ENCODE assay signal across 8 mouse cellular contexts in the genomic region with DNA sequence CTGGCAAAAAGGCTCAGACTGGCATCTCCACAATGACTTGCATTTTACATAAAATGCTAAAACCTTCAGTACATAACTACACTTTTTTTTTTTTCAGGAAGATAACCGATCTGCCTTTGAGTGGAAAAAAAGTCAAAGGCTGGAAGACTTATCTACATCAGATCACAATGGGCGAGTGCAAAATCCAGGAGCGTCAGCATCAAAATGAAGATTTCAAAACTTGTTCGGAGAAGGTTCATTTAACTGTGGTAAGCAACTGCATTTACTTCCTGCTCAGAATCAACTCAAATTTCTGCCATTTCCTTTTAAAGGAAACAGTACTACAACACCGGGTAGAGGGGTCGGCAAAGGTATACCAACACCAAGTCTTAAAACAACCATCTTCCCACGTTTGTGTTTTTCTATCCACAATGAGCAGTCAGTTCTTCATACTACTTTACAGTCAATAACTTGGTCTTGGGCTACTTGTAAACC. TPM values are rescaled to one million over a fixed set of nuclear protein-coding genes. Genes with fewer than 3 reads are reported as not detected.
A peak's percentile ranks its signal among the peaks of the same experiment; 100 is the strongest.
DNase-seq lines count a peak whose midpoint lies in the region; ATAC-seq and TF ChIP-seq lines count a peak whose summit lies in the region.

No protein-coding gene starts in this region.

- no peaks in the 10 kb centered on the region for H3K36me3 ChIP-seq in hindbrain, postnatal 0 days (ENCODE audit: insufficient read depth, low read length)

- no peak for ATAC-seq in hindbrain, postnatal 0 days

- no peak for TF ChIP-seq POLR2A in brain, embryonic 14.5 days (IDR thresholded peaks at IDR 0.05; ENCODE audit: borderline replicate concordance, extremely low read depth, insufficient read depth, insufficient read length, poor library complexity, severe bottlenecking)

- peak overlapping the region; percentile 92 for H3K9ac ChIP-seq in hindbrain, postnatal 0 days (replicated peaks; ENCODE audit: low read length)

- peak overlapping the region; percentile 96 for H3K4me3 ChIP-seq in layer of hippocampus, adult 2 months
- peak overlapping the region; percentile 94 for H3K4me3 ChIP-seq in hindbrain, postnatal 0 days (ENCODE audit: low read length)

- DNase-seq in layer of hippocampus, adult 2 months (ENCODE audit: low spot score in 2 of 2): no peak
- DNase-seq in layer of hippocampus, postnatal 10 days (ENCODE audit: low spot score in 2 of 2): no peak
- peak; percentile 1 for DNase-seq in brain, embryonic 14.5 days (ENCODE audit: low read depth)
- DNase-seq in hindbrain, postnatal 0 days (ENCODE audit: low spot score): no peak
- peak; percentile 7 to 20 for DNase-seq in natural killer cell, adult 2 months (ENCODE audit: low spot score in 2 of 2)
- no peak for DNase-seq in adrenal gland, adult 2 months
- no peak for DNase-seq in right cerebral cortex, postnatal 36 days (ENCODE audit: low spot score in 2 of 2)
- no peak for DNase-seq in right cerebral cortex, postnatal 4 days

- TF ChIP-seq CTCF in layer of hippocampus, adult 2 months (conservative IDR thresholded peaks at IDR 0.05): no peak
- TF ChIP-seq CTCF in brain, embryonic 14.5 days (IDR thresholded peaks at IDR 0.05; ENCODE audit: borderline replicate concordance, extremely low read depth, insufficient read depth, insufficient read length): no peak
- no peak for TF ChIP-seq CTCF in hindbrain, postnatal 0 days (IDR thresholded peaks at IDR 0.05; ENCODE audit: low read depth)

- no peaks in the 10 kb centered on the region for H3K27me3 ChIP-seq in hindbrain, postnatal 0 days (ENCODE audit: insufficient read depth, low read length)

- 14% methylated on average over 7 of the region's 7 CpGs for WGBS in hindbrain, postnatal 0 days

- H3K4me1 ChIP-seq in hindbrain, postnatal 0 days (ENCODE audit: insufficient read depth, low read length): 0 out of 2 replicates have a peak, but pooled peaks cover 6% of the 10 kb centered on the region

- H3K27ac ChIP-seq in layer of hippocampus, adult 2 months: peak overlapping the region; percentile 100; the same call in 1 of the 2 replicates
- H3K27ac ChIP-seq in hindbrain, postnatal 0 days: peak overlapping the region; percentile 94; the same call in 1 of the 2 replicates

- no peaks in the 10 kb centered on the region for H3K9me3 ChIP-seq in hindbrain, postnatal 0 days (ENCODE audit: low read length)

- peak overlapping the region; percentile 97 for H3K4me2 ChIP-seq in hindbrain, postnatal 0 days (ENCODE audit: low read depth, low read length)

RNA-seq across cellular contexts. Expression of a gene that starts 1.8 kb away (rescaled TPM):
- 10 to 100 TPM; 87.7 to 92.2 TPM for total RNA-seq in layer of hippocampus, adult 2 months (2021)
- total RNA-seq in layer of hippocampus, postnatal 10 days (2021): 10 to 100 TPM; 89.3 to 92.2 TPM
- polyA plus RNA-seq in brain, embryonic 14.5 days (2012; rRNA removed): 93.4 and 93.8 TPM in 2 replicates
- total RNA-seq in hindbrain, postnatal 0 days (2014; rRNA removed): 33.3 and 41.6 TPM in 2 replicates
- polyA plus RNA-seq in hindbrain, postnatal 0 days (2015; fragmentation: Nextera tagmentation; extraction: Ambion mirVana): 63.5 and 65.2 TPM in 2 replicates
- total RNA-seq in adrenal gland, adult 2 months (2021): 10 to 100 TPM; 67.1 to 87.0 TPM
- polyA plus RNA-seq in adrenal gland, adult 2 months (2012; rRNA removed): 7.5 and 8.2 TPM in 2 replicates

RNA-seq across cellular contexts. Expression of a gene that starts 11.1 kb away (rescaled TPM):
- total RNA-seq in layer of hippocampus, adult 2 months (2021): 10 to 100 TPM in 1 of 2 experiments, 1 to 10 TPM in 1; 8.9 to 11.5 TPM
- total RNA-seq in layer of hippocampus, postnatal 10 days (2021): 10 to 100 TPM; 12.0 to 14.0 TPM
- 20.8 and 24.1 TPM in 2 replicates for polyA plus RNA-seq in brain, embryonic 14.5 days (2012; rRNA removed)
- 8.6 and 13.0 TPM in 2 replicates for total RNA-seq in hindbrain, postnatal 0 days (2014; rRNA removed)
- 4.7 and 4.9 TPM in 2 replicates for polyA plus RNA-seq in hindbrain, postnatal 0 days (2015; fragmentation: Nextera tagmentation; extraction: Ambion mirVana)
- total RNA-seq in adrenal gland, adult 2 months (2021): 10 to 100 TPM in 1 of 2 experiments, 1 to 10 TPM in 1; 9.3 to 13.2 TPM
- 11.4 and 12.7 TPM in 2 replicates for polyA plus RNA-seq in adrenal gland, adult 2 months (2012; rRNA removed)

RNA-seq across cellular contexts. Expression of a gene that starts 11.3 kb away (rescaled TPM):
- total RNA-seq in layer of hippocampus, adult 2 months (2021): 1 to 10 TPM; 7.4 to 7.5 TPM
- total RNA-seq in layer of hippocampus, postnatal 10 days (2021): 1 to 10 TPM; 8.8 to 9.4 TPM
- 5.3 and 6.2 TPM in 2 replicates for polyA plus RNA-seq in brain, embryonic 14.5 days (2012; rRNA removed)
- total RNA-seq in hindbrain, postnatal 0 days (2014; rRNA removed): 1.9 and 3.6 TPM in 2 replicates
- 1.5 and 1.6 TPM in 2 replicates for polyA plus RNA-seq in hindbrain, postnatal 0 days (2015; fragmentation: Nextera tagmentation; extraction: Ambion mirVana)
- total RNA-seq in adrenal gland, adult 2 months (2021): 10 to 100 TPM in 1 of 2 experiments, 1 to 10 TPM in 1; 6.5 to 10.1 TPM
- 1.2 and 1.9 TPM in 2 replicates for polyA plus RNA-seq in adrenal gland, adult 2 months (2012; rRNA removed)

RNA-seq across cellular contexts. Expression of a gene that starts 40.0 kb away (rescaled TPM):
- 1 to 10 TPM; 6.2 TPM for total RNA-seq in layer of hippocampus, adult 2 months (2021)
- 1 to 10 TPM; 4.9 to 6.6 TPM for total RNA-seq in layer of hippocampus, postnatal 10 days (2021)
- polyA plus RNA-seq in brain, embryonic 14.5 days (2012; rRNA removed): 8.8 and 9.5 TPM in 2 replicates
- 12.4 and 14.3 TPM in 2 replicates for total RNA-seq in hindbrain, postnatal 0 days (2014; rRNA removed)
- polyA plus RNA-seq in hindbrain, postnatal 0 days (2015; fragmentation: Nextera tagmentation; extraction: Ambion mirVana): 13.8 and 16.4 TPM in 2 replicates
- total RNA-seq in adrenal gland, adult 2 months (2021): 10 to 100 TPM; 41.6 to 42.4 TPM
- polyA plus RNA-seq in adrenal gland, adult 2 months (2012; rRNA removed): 88.1 and 97.1 TPM in 2 replicates

RNA-seq across cellular contexts. Expression of a gene that starts 47.3 kb away (rescaled TPM):
- total RNA-seq in layer of hippocampus, adult 2 months (2021): 10 to 100 TPM; 30.7 to 32.1 TPM
- 10 to 100 TPM; 27.9 to 31.2 TPM for total RNA-seq in layer of hippocampus, postnatal 10 days (2021)
- polyA plus RNA-seq in brain, embryonic 14.5 days (2012; rRNA removed): 34.9 and 44.9 TPM in 2 replicates
- total RNA-seq in hindbrain, postnatal 0 days (2014; rRNA removed): 36.7 and 44.4 TPM in 2 replicates
- polyA plus RNA-seq in hindbrain, postnatal 0 days (2015; fragmentation: Nextera tagmentation; extraction: Ambion mirVana): 85.9 and 89.3 TPM in 2 replicates
- 10 to 100 TPM in 1 of 2 experiments, 1 to 10 TPM in 1; 8.6 to 13.7 TPM for total RNA-seq in adrenal gland, adult 2 months (2021)
- 5.8 and 6.2 TPM in 2 replicates for polyA plus RNA-seq in adrenal gland, adult 2 months (2012; rRNA removed)

Comparison
In these comparisons a context has a peak if more than half of its experiments do, and no peak if none do; other contexts are left out.
1. DNase-seq: peak in brain, embryonic 14.5 days (single experiment) and natural killer cell, adult 2 months (2 of 2); none in layer of hippocampus, adult 2 months (0 of 2), layer of hippocampus, postnatal 10 days (0 of 2), hindbrain, postnatal 0 days (single experiment), adrenal gland, adult 2 months (single experiment), right cerebral cortex, postnatal 36 days (0 of 2) and right cerebral cortex, postnatal 4 days (single experiment).